Mouse (Mus musculus): ENCODE data around the gene Plpp1. TPM values are rescaled to one million over a fixed set of nuclear protein-coding genes. Genes with fewer than 3 reads are reported as not detected.
A peak's percentile ranks its signal among the peaks of the same experiment; 100 is the strongest.

Gene Plpp1
- total and polyA plus RNA-seq, 3 experiments, result 0.12 to 0.15 TPM; not detected in 1

- Histone ChIP-seq H3K27ac (ENCODE audit: control insufficient read depth, low read depth, low read length) (peak overlapping the region; percentile 68), H3K9ac (ENCODE audit: control insufficient read depth, low read depth, low read length, poor library complexity, severe bottlenecking) (peak overlapping the region; percentile 39), H3K79me2 (ENCODE audit: control insufficient read depth, insufficient read depth, low read length, poor library complexity) (no peaks in the 10 kb centered on the region), H3K4me1 (ENCODE audit: control insufficient read depth in 1 of 2, insufficient read depth in 2 of 2, low read length in 2 of 2) (peaks cover 21 to 27% of the 10 kb centered on the region in 2 experiments), H3K27me3 (ENCODE audit: control insufficient read depth in 1 of 2, insufficient read depth in 2 of 2, low read length in 2 of 2) (no peaks in the 10 kb centered on the region), H3K9me3 (replicated peaks; ENCODE audit: insufficient read depth, low read length) (no peaks in the 10 kb centered on the region), H3K36me3 (ENCODE audit: control insufficient read depth in 1 of 2, insufficient read depth in 2 of 2, low read length in 2 of 2) (peaks cover 0 to 30% of the 10 kb centered on the region in 2 experiments; a peak in 2 of 4 replicates), H3K4me3 (ENCODE audit: control insufficient read depth in 1 of 2, insufficient read depth in 1 of 2, low read depth in 2 of 2, low read length in 2 of 2) (peak overlapping the region; percentile 40 to 42)
- peak; percentile 90 for DNase-seq (ENCODE audit: low read depth, low spot score)
- peak; percentile 63; the same call in 1 of the 2 replicates for TF ChIP-seq MYB (IDR thresholded peaks at IDR 0.05; ENCODE audit: low read depth, low read length)
- no peak for TF ChIP-seq SMC3 (IDR thresholded peaks at IDR 0.05; ENCODE audit: low read depth, low read length)
- TF ChIP-seq EP300 (IDR thresholded peaks at IDR 0.05; ENCODE audit: low read depth in 1 of 2, low read length in 2 of 2), result peak; percentile 78 to 81
- peak; percentile 26; the same call in 1 of the 2 replicates for TF ChIP-seq TAL1 (IDR thresholded peaks at IDR 0.05; ENCODE audit: low read length)
- peak; percentile 56 for TF ChIP-seq GATA1 (IDR thresholded peaks at IDR 0.05; ENCODE audit: low read depth, low read length)
- no peak for TF ChIP-seq NELFE (IDR thresholded peaks at IDR 0.05; ENCODE audit: low read depth, low read length)
- no peak for TF ChIP-seq POLR2AphosphoS2 (IDR thresholded peaks at IDR 0.05; ENCODE audit: low read length)
- peak; percentile 60; the same call in 1 of the 2 replicates for TF ChIP-seq RCOR1 (IDR thresholded peaks at IDR 0.05; ENCODE audit: low read depth, low read length)
- TF ChIP-seq TBP (IDR thresholded peaks at IDR 0.05; ENCODE audit: low read depth, low read length), result 0 out of 2 replicates have a peak, but pooled peaks have one; percentile 26
- no peak for TF ChIP-seq POLR2A (IDR thresholded peaks at IDR 0.05; ENCODE audit: control insufficient read depth in 1 of 2, insufficient read depth in 1 of 2, low read depth in 1 of 2, low read length in 2 of 2, poor library complexity in 1 of 2)
- TF ChIP-seq NRF1 (IDR thresholded peaks at IDR 0.05; ENCODE audit: insufficient read depth, low read depth, low read length, poor library complexity, severe bottlenecking), result no peak
- peak; percentile 68 for TF ChIP-seq TCF12 (IDR thresholded peaks at IDR 0.05; ENCODE audit: low read depth, low read length)
- TF ChIP-seq SIN3A (IDR thresholded peaks at IDR 0.05; ENCODE audit: low read length), result peak; percentile 66
- no peak for TF ChIP-seq USF2 (IDR thresholded peaks at IDR 0.05; ENCODE audit: borderline replicate concordance in 1 of 2, insufficient read depth in 1 of 2, low read depth in 1 of 2, low read length in 2 of 2)
- no peak for TF ChIP-seq ZMIZ1 (IDR thresholded peaks at IDR 0.05; ENCODE audit: low read depth, low read length)
- no peak for TF ChIP-seq CHD2 (IDR thresholded peaks at IDR 0.05; ENCODE audit: low read length)
- no peak for TF ChIP-seq GABPA (IDR thresholded peaks at IDR 0.05; ENCODE audit: low read depth, low read length)
- 0 out of 2 replicates have a peak, but pooled peaks have one; percentile 32 for TF ChIP-seq HCFC1 (IDR thresholded peaks at IDR 0.05; ENCODE audit: low read depth, low read length)
- TF ChIP-seq MXI1 (IDR thresholded peaks at IDR 0.05; ENCODE audit: low read depth, low read length), result peak; percentile 37; the same call in 1 of the 2 replicates
- TF ChIP-seq POLR2AphosphoS5 (IDR thresholded peaks at IDR 0.05; ENCODE audit: borderline replicate concordance, low read depth, low read length), result no peak
- no peak for TF ChIP-seq UBTF (IDR thresholded peaks at IDR 0.05; ENCODE audit: borderline replicate concordance, insufficient read depth, low read depth, low read length)
- no peak for TF ChIP-seq MEF2A (IDR thresholded peaks at IDR 0.05; ENCODE audit: extremely low read depth, insufficient replicate concordance, low read depth, low read length, poor library complexity, severe bottlenecking)
- TF ChIP-seq MYC (IDR thresholded peaks at IDR 0.05; ENCODE audit: low read depth, low read length), result no peak
- 0 out of 2 replicates have a peak, but pooled peaks have one; percentile 22 for TF ChIP-seq BHLHE40 (IDR thresholded peaks at IDR 0.05; ENCODE audit: borderline replicate concordance, low read depth, low read length)
- no peak for TF ChIP-seq USF1 (IDR thresholded peaks at IDR 0.05; ENCODE audit: low read depth, low read length)
- no peak for TF ChIP-seq RAD21 (IDR thresholded peaks at IDR 0.05; ENCODE audit: low read depth, low read length)
- TF ChIP-seq ELF1 (IDR thresholded peaks at IDR 0.05; ENCODE audit: low read depth, low read length), result no peak
- no peak for TF ChIP-seq ZNF384 (IDR thresholded peaks at IDR 0.05; ENCODE audit: low read depth, low read length)
- TF ChIP-seq ZKSCAN1 (IDR thresholded peaks at IDR 0.05; ENCODE audit: low read depth, low read length), result no peak
- TF ChIP-seq MAZ (IDR thresholded peaks at IDR 0.05; ENCODE audit: low read depth, low read length), result no peak
- no peak for TF ChIP-seq KAT2A (conservative IDR thresholded peaks at IDR 0.05; ENCODE audit: low read depth, low read length)
- TF ChIP-seq E2F4 (IDR thresholded peaks at IDR 0.05; ENCODE audit: borderline replicate concordance, low read depth, low read length), result no peak
- no peak for TF ChIP-seq CHD1 (IDR thresholded peaks at IDR 0.05; ENCODE audit: low read depth, low read length)
- TF ChIP-seq ETS1 (IDR thresholded peaks at IDR 0.05; ENCODE audit: low read depth, low read length), result peak; percentile 77
- TF ChIP-seq JUND (IDR thresholded peaks at IDR 0.05; ENCODE audit: low read depth, low read length), result no peak
- no peak for TF ChIP-seq MAFK (IDR thresholded peaks at IDR 0.05; ENCODE audit: borderline replicate concordance, low read depth, low read length)
- no peak for TF ChIP-seq CTCF (IDR thresholded peaks at IDR 0.05 in 2 of 3, conservative IDR thresholded peaks at IDR 0.05 in 1 of 3; ENCODE audit: control insufficient read depth in 1 of 3, insufficient read depth in 1 of 3, low read depth in 2 of 3, low read length in 3 of 3, poor library complexity in 1 of 3, severe bottlenecking in 1 of 3)
Measured at GRCm38 (mm10) chr13:112837621-112838155, 37.1 kb downstream of the Plpp1 start.

All from MEL (cell line).